Mouse (Mus musculus) CD8-positive naive resting alpha-beta T cell, adult 2 months (primary cell): ENCODE results near the gene Chn1.

Source experiments
- DNase-seq, 2 experiments: peaks; one replicate each; pipeline ENCODE4 v3.0.0; 2022; ENCODE audit warnings: low read depth in 2 of 2, low spot score in 2 of 2

The Chn1 gene

GRCm38 (mm10) chr2:73562656-73563055 lies 212.5 kb downstream of the Chn1 start:
- no peak for DNase-seq

DNA sequence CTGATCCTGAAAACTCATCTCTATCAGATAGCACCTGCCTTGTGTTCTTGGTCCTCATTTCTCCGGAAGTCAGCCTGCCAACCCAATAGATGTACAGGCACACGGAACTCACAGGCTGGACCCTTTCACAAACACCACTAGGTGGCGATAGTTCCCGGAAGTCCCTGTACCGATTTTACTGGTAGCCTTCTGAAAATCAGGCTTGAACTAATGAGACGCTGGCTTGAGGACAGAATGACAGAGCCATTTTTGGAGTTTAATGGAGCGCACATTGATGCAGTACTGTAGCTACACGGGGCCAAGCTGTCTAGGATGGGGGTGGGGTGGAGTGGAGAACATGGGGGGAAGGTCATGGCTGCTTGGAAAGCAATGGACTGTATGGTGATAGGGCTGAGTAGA lies 213.5 kb downstream of the Chn1 start:
- DNase-seq = peak; percentile 19 to 38

- no peak for DNase-seq
These were observed 214.1 kb downstream of the Chn1 start for GRCm38 (mm10) chr2:73560899-73561664.
